Mouse (Mus musculus): ENCODE measurements around the gene Olfr117.
"Not testable (repeated sequence)": the region's sequence is repeated elsewhere in the genome, so short reads cannot be mapped to it uniquely, and the experiment has no call there.

Gene Olfr117

DNA sequence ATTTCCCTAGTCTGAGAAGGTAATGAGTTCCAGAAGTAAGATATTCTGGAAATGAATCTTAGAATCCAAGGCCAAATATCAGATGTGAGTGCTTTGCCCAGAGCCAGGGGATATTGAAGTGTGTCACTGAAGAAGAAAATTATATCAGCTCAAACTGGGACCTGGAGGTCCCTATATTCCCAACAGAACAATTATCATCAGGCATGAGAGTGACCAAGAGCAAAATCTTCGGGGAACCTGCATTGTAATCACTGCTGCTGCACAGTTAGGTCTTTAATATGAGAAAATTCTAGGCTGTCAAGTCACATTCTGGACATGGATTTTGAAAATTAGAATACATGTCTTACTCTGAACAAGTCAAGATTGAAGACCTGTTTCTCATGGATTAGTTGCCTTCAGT lies at the start of gene Olfr117:
TSS of gene Olfr117 (minus strand) at position 101 of the 400 bp plus-strand sequence.
- no peak for DNase-seq (ENCODE audit: extremely low read depth, low read depth)

- DNase-seq (ENCODE audit: extremely low read depth, low read depth) = not testable (repeated sequence)
Observed at GRCm38 (mm10) chr17:37696264-37696663, 32.7 kb upstream of the Olfr117 start, which contains the start of gene Olfr119. Gene Olfr119, plus strand, starts transcription at chr17:37696564.

DNA sequence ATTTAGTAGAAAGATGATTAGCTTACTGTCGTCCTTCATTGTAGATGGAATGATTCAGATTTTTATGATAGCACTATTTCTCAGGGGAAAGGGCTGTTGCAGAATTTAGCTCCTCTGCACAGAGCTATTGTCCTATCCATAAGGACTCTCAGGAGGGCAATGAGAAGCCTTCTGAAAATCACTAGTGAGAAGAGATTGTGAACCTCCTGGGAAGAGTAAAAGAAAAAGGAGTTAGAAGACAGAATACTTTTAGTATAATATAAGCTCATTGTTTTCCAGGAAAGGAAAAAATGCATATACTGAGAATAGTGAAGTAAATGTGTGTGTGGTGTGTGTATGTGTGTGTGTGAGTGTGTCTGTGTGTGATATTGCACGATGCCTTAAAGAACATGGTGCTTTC lies 3.1 kb upstream of the Olfr117 start, which contains the start of gene Olfr118:
TSS of gene Olfr118 (plus strand) at position 301 of the 400 bp plus-strand sequence.
- DNase-seq (ENCODE audit: extremely low read depth, low read depth) = no peak

- DNase-seq (ENCODE audit: extremely low read depth, low read depth) = no peak
Observed at GRCm38 (mm10) chr17:37627009-37627408, 36.6 kb downstream of the Olfr117 start, which contains the start of the genes Olfr115 and Olfr116. Gene Olfr115, minus strand, starts transcription at chr17:37627109. Gene Olfr116, minus strand, starts transcription at chr17:37627199.
